Mouse (Mus musculus): ENCODE measurements at regions not wholly inside any gene's neighbourhood (a gene's known extent, or its start where the extent isn't known, plus 50 kb on each side); places are given as distances from the start of the nearest gene placed in this dataset.
"Not testable (repeated sequence)": the region's sequence is repeated elsewhere in the genome, so short reads cannot be mapped to it uniquely, and the experiment has no call there.

GRCm38 (mm10) chr3:155662280-155662679 lies 569.0 kb downstream of the Lrriq3 start:
- no peak for ATAC-seq (replicated peaks; ENCODE audit: low FRiP score, low TSS enrichment, poor library complexity, severe bottlenecking)

- ATAC-seq (replicated peaks; ENCODE audit: low FRiP score, low TSS enrichment, poor library complexity, severe bottlenecking), result no peak
Measured at GRCm38 (mm10) chr3:155672558-155672957, 579.3 kb downstream of the Lrriq3 start.

DNA sequence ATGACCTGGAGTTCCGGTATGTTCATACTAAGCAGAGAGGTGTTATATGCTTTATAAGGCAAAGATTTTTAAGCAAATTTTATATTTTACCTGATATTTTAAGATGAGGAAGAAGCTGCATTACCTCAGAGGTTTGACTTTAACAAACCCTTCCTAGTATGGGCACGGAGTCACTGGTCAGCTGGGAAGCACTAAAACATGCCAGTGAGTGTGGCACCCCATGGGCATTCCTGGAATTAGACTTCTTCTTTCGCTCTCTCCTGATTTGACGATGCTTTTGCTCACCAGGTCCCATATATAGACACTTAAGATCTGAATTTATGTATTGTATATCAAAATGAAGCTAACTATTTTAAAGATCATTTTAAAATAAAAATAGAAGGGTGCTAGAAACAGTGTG lies 587.0 kb downstream of the Lrriq3 start:
- no peak for ATAC-seq (replicated peaks; ENCODE audit: low FRiP score, low TSS enrichment, poor library complexity, severe bottlenecking)

DNA sequence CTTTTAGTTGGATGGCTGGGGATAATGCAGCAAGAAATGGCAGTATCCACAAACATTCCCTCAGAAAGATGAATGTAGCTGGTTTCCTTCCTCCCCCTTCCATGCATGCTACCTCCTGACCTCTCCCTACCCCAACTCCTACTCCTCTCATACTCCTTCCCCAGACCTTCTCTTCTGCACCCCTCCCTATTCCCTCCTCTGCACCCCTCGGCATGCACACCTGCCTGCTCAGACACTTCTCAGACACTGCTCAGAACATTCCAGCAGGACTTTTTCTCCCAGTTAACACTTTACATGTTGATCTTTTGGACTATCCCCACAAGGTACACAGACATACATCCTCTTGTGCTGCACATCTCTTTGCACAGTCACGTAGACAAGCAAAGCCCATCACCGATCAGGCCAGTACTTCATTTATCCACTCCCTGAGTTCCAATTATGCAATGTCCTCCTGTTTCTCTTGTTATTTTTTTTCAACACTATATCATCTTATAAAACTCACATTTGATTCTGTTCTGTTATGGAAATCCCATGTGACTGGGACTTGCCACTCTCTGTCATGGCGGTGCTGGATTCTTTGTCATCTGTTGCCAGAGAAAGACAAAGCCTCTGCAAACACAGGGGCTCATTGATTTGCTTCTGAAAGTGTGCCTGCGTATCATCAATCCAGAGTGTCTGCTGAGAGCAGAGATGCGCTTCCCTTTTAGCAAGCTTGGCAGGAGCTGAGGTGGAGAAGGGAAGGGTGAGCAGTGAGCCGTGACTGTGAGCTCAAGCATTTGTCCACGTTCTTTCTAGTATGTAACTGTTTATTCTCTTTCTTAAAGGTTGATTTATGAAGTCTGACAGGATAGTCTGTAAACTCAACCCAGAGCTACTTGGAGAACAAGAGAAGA lies 589.9 kb downstream of the Lrriq3 start:
- no peak for ATAC-seq (replicated peaks; ENCODE audit: low FRiP score, low TSS enrichment, poor library complexity, severe bottlenecking)

DNA sequence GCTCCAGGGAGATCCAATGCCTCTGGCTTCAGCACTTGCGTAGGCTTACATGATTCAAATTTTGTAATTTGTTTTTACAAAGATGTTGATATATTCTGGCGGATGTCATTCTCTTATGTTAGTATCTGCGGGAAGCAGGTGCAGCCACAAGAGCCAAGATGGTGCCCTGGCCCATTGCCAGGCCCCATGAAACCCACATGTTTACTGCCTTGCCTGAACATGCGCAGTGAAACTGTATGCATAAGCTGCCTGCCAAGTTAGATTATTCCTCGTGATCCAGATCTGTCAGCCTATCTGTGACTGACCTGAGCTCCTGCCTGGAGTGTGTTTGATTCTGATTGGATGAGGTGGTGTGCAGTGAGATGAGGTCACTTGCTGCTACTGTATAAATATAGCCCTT lies 595.1 kb downstream of the Lrriq3 start:
- no peak for ATAC-seq (replicated peaks; ENCODE audit: low FRiP score, low TSS enrichment, poor library complexity, severe bottlenecking)

DNA sequence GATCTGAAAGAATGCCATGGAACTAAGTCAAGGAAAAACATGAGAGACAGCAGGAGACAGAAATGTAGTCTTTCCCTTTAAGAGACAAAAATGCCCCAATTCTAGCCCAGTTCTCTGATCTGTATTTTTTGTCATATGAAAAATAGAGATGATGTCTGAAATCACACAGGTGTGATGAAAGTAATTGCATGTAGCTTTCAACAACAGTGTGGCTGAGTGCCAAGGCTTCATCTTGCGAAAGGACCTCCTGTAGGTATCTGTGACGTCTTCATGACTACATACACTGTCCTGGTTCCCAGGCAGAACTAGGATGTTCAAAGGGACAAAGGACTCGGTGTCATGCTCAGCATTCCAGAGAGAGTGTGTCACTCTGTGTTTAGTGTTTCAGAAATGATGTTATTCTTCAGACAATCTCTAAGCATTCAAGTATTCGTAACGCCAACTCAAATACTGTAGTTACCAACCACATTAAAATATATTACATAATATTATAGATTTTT lies 629.8 kb downstream of the Lrriq3 start:
- no peak for ATAC-seq (replicated peaks; ENCODE audit: low FRiP score, low TSS enrichment, poor library complexity, severe bottlenecking)

DNA sequence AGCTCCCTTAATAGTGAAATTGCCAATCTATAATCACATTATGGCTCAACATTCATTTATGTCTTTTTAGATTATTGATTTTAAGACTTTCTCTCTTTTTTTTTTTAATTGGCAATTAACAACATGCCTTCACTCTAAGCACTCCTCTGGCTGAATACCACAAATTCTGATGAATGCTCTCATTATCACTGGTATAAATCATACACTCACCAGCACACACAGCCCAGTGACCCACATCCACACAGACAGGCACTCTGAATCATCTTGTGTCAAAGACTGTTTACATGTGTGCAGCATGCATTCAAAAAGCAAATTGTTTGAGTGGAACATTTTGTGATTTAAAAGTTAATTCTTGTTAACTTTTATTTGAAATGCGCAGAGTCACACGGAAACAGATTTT lies 649.2 kb downstream of the Lrriq3 start:
- no peak for ATAC-seq (replicated peaks; ENCODE audit: low FRiP score, low TSS enrichment, poor library complexity, severe bottlenecking)

DNA sequence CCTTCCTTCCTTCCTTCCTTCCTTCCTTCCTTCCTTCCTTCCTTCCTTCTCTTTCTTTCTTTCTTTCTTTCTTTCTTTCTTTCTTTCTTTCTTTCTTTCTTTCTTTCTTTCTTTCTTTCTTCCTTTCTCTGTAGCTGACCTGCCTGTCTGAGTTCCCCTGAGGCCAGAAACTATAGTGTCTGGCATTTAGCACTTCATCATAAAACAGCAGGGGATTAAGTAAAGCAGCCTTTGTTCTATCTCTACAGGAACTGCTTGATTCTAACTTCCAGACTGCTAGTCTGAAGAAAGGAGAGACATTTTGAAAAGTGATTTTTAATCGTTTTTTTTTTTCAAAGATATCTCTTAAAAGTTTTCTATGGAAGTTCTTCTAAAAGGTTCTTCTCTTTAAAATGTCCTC lies 653.4 kb downstream of the Lrriq3 start:
- not testable (repeated sequence) for ATAC-seq (replicated peaks; ENCODE audit: low FRiP score, low TSS enrichment, poor library complexity, severe bottlenecking)

DNA sequence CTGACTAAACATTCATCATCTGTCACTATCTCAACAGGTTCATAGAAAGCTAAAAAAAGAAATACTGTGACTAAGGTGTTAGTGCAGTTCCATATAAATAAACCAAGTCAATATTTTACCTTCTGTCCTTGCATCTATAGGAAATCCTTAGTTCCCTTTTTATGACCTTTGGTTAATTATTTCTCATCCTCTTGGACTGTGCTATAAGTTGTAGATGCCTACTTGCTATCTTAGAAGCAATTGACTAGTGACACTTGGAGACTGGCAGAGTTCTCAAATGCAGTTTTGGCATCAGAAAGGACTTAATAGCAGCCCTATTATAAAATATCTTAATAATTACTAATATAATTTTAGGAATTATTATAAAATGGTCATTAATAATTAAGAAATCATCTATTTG lies 654.3 kb downstream of the Lrriq3 start:
- no peak for ATAC-seq (replicated peaks; ENCODE audit: low FRiP score, low TSS enrichment, poor library complexity, severe bottlenecking)

GRCm38 (mm10) chr3:155757285-155757684 lies 664.1 kb downstream of the Lrriq3 start:
- ATAC-seq (replicated peaks; ENCODE audit: low FRiP score, low TSS enrichment, poor library complexity, severe bottlenecking), result no peak

DNA sequence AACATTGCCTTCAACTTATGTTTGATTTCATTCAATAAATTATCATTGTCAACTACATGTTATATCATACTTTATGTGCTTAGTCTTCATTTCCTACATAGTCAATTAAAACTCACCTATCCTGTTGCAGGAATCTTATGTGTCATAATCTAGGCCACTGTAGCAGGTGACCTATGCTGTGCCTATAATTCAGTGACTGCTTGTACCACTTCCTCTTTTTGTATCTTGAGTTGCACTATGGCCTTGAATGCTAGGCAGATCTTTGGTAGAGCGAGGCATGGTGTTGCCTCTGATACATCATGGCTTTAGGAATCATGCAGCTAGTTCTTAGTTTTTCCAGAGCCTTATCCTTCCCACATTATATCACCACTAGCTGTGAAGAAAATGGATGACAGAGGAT lies 682.8 kb downstream of the Lrriq3 start:
- no peak for ATAC-seq (replicated peaks; ENCODE audit: low FRiP score, low TSS enrichment, poor library complexity, severe bottlenecking)

- ATAC-seq (replicated peaks; ENCODE audit: low FRiP score, low TSS enrichment, poor library complexity, severe bottlenecking), result no peak
Measured at GRCm38 (mm10) chr3:155777025-155777424, 683.8 kb downstream of the Lrriq3 start.

GRCm38 (mm10) chr3:155815693-155816092 lies 722.5 kb downstream of the Lrriq3 start:
- ATAC-seq (replicated peaks; ENCODE audit: low FRiP score, low TSS enrichment, poor library complexity, severe bottlenecking), result no peak

DNA sequence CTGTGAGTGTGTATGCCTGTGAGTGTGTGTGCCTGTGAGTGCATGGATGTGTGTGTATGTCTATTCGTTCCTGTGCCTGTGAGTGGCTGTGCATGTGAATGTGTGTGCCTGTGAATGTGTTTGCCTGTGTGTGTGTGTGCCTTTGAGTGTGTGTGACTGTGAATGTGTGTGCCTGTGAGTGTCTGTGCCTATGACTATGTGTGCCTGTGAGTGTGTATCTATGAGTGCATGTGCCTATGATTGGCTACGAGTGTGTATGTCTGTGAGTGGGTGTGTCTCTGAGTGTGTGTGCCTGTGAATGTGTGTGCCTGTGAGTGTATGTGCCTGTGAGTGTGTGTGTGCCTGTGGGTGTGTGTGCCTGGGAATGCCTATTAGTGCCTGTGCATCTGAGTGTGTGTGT lies 731.6 kb downstream of the Lrriq3 start:
- ATAC-seq (replicated peaks; ENCODE audit: low FRiP score, low TSS enrichment, poor library complexity, severe bottlenecking), result no peak

DNA sequence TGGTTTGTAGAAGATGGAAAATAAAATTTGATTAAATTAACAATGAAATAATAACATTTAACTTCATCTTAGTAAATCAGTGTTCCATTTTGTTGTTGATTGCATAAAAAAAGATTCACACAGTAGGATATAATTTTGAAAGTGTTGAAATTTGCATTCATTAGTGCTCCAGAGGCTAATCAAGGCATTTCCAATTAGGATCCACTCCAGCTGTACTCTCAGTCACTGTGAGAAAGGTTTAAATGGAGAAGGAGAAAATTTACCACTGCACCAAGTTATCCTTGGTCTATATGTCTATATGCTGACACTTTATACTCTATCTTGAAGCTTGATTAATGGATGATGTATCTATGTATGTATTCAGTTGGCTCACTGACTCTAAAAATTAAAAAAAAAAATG lies 695.3 kb upstream of the Negr1 start:
- ATAC-seq (replicated peaks; ENCODE audit: low FRiP score, low TSS enrichment, poor library complexity, severe bottlenecking), result no peak

DNA sequence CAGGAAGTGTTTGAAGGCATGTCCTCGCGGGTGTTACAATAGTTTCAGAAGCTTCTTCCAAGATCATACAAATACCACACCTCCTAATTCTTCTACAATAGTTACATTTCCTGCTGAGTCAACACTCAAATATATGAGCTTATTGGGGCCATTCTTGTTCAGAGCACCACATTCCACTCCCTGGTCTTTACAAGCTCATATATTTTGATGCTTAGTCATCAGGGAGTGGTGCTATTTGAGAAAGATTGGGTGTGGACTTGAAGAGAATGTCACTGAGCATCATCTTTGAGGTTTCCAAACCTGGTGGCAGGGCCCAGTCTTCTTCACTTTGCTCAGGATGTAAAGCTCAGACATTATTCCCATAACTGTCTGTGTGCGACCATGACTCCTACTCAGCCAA lies 685.9 kb upstream of the Negr1 start:
- ATAC-seq (replicated peaks; ENCODE audit: low FRiP score, low TSS enrichment, poor library complexity, severe bottlenecking), result no peak

DNA sequence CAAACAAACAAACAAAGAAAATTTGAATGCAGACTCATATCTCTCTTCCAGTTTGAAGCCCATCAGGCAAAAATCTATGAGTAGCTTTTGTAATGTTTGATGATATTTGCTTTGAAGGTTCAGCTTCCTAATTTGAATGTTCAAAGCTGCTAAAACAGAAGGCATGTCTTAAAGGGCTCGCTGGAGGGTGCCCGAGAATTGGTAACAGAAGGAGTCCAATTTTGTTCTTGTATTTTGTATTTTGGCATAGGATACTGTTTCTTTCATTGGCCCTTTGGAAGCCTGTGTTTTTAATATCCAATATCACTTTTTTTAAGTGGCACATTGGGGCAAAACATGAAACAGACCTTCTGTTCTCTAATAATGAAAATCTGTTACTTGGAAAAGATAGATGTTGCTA lies 683.2 kb upstream of the Negr1 start:
- no peak for ATAC-seq (replicated peaks; ENCODE audit: low FRiP score, low TSS enrichment, poor library complexity, severe bottlenecking)

GRCm38 (mm10) chr3:155880722-155881121 lies 680.9 kb upstream of the Negr1 start:
- ATAC-seq (replicated peaks; ENCODE audit: low FRiP score, low TSS enrichment, poor library complexity, severe bottlenecking), result no peak

DNA sequence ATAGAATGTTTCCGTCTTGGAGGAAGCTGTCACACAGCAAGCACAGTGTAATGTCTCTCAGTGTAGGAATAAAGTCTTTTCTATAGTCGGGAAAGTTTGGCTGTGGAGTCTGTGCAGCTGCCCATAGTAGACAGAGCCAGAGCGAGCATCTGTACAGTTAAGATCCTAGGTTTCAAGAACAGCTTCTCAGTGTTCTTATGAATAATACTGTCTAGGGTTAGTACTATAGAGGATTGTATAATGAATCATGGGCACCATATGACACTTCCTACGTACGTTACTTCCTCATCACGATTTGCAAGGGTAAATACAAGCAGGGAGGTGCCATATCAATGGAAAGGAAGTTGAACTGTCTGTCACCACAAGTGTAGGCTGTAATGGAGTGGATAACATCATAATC lies 645.6 kb upstream of the Negr1 start:
- ATAC-seq (replicated peaks; ENCODE audit: low FRiP score, low TSS enrichment, poor library complexity, severe bottlenecking), result no peak

GRCm38 (mm10) chr3:155942896-155943295 lies 618.7 kb upstream of the Negr1 start:
- no peak for ATAC-seq (replicated peaks; ENCODE audit: low FRiP score, low TSS enrichment, poor library complexity, severe bottlenecking)

DNA sequence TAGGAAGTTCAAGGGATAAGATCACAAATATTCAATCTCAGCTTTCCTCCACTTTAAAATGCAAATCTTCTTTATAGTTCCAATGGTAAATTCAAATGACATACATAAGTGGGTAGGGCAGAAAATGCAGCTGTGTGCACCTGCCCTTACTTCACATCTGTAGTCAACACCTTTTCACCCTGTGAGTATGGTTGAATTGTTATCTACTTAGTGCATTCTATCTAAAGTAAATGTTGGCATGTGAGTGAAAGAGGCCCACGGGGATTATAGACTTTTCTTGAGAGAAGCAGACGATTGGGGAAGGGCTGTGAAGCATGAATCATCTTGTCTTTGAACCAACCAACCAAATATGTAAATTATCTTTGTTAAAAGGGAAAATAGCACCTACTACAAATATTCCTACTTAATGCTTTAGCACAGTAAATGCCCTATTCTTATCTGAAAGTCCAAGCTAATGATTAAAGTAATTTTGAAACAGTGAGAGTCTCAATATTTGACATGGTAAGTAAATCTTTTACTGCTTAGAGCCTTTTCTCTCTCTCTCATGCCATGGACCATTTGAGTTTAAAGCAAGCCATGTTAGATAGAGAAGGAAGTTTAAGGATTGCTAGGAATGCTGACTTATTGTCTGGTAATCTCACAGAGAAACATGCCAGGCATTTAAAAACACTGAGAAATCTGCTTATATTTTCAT lies 617.4 kb upstream of the Negr1 start:
- no peak for ATAC-seq (replicated peaks; ENCODE audit: low FRiP score, low TSS enrichment, poor library complexity, severe bottlenecking)

All from megakaryocyte-erythroid progenitor cell, adult 5-6 weeks (primary cell).